Mouse (Mus musculus) layer of hippocampus, postnatal 25 days (tissue): ENCODE measurements around the gene Osbpl8. TPM values are rescaled to one million over a fixed set of nuclear protein-coding genes. Genes with fewer than 3 reads are reported as not detected.

Source experiments
- DNase-seq, 2 experiments: peaks; one replicate each; pipeline ENCODE4 v3.0.0; 2022; ENCODE audit warnings: mixed read lengths in 2 of 2, low spot score in 1 of 2; ENCODE audit errors: extremely low spot score in 1 of 2
- total RNA-seq, 2 experiments: library from RNA; stranded (reverse); gene quantifications; 2 replicates each; pipeline ENCODE4 v1.2.3; 2021

Gene Osbpl8
- total RNA-seq, 2 experiments from 2014 or later: 58.9 to 59.9 TPM

DNA sequence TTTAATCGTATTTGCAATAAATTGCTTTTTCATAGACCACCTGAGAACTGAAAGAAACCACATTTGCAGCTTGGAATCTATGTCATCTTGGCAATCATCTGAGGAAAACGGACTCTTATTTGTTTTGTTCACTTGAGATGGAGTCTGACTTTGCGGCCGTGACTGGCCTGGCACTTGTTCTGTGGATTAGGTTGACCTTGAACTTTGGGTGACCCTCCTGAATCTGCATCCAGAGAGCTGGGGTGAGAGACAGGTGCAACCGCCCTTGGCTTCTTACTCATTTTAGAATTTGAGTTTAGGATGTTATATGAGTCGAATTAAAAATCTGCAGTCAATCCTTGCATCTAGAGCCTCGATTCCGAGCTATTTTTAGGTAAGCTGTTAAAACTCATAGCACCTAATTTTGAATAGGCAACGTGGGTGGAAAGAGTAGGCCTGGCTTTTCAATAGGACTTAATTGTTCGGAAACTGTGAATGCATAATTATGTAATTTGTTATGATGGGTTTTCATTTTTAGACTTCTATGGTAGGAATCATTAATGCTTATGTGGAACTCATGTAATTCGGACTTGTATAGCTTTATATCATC is 20.1 kb upstream of the Osbpl8 start:
- DNase-seq: no peak

DNA sequence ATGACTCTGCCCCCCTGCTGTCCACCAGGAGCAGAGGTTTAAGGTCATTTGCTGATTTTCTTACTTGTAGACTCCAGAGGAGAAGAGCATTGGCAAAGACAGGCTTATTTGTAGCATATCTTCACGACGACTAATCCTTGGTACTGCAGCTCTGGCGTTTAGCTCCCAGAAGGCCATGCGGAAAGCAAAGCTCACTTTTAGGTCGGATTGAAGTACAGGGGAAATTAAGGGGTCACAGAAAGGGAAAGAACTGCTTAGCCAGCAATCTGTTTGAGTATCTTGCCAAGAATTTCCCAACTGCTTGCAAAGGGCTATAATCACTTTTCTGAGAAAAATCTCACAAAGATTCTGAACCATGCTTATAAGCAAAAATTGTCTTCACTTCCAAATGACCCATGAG is 14.8 kb upstream of the Osbpl8 start:
- no peak for DNase-seq

DNA sequence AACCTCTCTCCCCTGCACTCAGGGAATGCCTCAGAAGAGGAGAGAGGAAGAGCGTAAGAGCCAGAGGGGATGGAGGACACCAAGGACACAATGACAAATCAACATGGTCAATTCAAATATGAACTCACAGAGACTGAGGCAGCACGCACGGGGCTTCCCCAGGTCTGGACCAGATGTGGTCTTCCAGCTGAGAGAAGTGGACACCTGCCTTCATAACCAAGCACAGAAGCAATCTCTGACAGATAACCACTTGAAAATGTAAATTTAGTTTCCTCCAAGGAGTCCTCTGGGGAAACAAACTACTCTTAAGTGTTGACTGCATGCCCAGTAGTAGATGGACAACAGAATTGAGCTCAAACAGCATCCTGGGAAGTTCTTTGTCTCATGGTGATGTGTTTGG is 9.5 kb upstream of the Osbpl8 start:
- no peak for DNase-seq

DNA sequence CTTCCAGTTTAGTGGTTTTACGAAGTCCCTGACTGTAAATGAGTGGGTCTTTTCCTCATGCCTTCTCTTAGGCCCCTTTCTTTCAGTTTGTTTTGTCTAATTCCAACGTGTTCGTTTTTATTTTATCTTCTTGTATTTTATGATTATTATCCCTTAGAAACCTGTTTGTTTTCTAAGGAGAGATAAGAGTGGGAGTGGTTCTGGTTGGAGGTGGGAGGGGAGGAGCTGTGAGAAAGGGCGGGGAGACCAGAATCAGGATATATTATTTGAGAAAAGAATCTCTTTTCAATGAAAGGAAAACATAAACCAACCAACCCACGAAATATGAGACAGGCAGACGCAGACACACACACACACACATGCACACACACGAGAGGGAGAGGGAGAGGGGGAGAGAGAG is 9.0 kb upstream of the Osbpl8 start:
- DNase-seq: no peak

DNA sequence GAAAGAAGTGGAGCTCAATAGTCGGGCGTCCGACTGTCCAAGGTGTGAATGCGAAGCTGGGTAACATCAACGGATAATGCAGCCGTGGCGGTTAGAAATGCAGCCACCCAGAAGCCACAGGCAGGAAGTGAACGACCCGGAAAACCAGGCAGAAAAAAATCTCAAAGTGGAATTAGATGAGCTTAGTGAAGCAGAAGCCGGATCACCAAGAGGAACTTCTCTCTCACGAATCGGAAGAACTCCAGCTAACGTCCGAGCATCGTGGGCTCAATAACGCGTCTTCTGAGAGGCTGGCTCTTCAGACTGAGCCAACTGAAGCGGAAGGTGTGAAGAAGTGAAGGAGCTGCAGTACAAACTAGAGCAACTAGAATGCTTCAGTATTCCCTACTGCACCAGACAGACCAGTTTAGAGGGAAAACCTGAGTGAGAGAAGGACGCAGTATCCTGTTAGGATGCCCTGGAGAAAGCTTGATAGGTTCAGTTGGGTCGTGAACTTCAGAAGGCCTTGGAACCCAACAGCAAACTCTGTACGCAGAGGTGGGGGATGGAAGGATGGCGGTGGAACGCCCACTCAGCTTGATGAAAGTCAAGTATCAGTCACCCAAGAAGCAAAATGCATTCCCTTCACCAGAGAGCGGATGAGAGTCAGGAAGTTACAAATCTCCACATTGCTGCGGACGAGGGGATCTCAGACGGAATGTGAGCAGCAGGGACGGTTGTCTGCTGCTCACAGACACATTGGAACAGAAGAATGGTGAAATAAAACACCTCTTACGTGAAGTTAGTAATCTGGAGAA is 8.0 kb upstream of the Osbpl8 start:
- no peak for DNase-seq

DNA sequence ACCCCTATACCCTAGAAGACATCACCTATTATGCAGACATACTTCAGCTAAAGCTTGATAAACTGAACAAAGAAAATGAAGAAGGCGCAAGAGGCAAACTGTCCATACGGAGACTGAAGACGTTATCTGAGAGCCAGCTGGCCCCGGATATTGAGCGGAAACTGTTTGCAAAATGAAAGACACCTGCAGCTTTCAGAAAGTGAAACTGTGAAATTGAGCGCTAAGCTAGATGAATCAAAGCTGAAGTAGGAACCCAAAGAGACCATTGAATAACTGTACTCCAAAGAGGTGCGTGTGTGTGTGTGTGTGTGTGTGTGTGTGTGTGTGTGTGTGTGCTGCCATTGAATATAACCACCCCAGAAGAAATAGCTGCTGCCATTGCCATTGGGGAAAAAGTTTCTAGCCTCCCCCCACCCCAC is 7.3 kb upstream of the Osbpl8 start:
- no peak for DNase-seq

DNA sequence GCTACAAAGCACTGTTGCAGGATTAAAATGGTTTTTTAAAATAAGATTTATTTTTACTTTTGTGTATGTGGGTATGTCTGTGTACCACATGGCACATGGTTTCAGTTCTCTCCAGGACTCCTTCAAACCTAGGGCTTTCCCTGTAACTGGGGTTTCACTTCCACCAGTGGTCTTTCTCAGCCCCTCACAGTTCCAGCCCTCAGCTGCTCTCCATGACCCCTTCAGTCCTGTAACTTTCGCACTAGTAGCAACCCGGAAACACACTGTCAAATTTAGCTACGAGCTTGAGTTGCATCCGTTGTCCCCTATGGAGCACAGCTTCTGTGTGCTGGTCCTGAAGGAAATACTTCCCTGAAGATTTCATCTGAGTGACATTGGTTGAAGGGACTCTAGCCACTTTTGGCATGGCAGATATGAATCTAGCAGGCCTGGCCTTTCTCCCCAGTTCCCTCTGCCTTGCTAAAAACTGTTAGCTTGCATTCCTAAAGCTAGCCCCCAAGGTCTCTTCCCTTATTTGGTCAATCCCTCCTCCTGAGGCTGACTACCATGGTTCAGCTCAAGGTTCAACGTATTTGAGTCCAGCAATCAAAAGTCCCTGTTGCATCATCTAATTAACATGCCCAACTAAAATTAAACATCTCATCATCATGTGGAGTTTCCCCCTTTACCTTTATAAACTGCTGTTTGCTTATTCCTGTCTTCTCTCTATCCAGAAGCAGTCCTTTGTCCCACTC is 4.6 kb upstream of the Osbpl8 start:
- no peak for DNase-seq

DNA sequence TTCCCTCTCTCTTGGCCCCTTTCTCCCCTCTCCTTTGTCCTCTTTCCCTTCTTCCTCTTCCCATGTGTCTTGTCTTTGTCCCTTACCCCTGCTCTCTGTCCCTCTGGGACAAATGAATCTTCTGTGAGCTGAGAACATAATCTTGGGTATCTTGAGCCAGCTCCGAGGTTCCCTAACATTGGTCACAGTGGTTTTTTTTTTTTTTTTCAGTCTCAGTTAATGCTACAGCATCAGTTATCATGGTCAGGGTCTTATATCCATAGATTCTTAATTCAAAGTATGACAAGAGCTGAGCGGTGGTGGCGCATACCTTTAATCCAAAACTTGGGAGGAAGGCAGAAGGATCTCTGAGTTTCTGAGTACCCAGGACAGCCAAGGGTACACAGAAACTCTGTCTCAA is 4.0 kb upstream of the Osbpl8 start:
- DNase-seq: no peak

DNA sequence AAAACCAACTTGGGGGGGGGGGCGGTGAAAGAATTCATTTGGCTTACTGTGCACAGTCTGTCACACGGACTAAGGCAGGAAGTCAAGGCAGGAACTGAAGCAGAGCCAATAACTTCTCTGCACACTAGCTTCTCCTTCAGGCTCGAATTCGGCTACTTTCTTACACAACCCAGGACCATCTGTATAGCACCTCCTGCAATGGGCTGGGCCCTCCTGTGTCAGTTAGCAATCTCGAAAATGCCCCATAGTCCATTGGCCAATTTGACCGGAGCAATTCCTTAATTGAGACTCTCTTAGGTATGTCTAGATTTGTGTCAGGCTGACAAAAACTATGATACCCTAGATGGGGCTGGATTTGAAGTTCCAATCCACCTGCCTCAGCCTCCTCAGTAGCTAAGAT is 3.2 kb upstream of the Osbpl8 start:
- no peak for DNase-seq

DNA sequence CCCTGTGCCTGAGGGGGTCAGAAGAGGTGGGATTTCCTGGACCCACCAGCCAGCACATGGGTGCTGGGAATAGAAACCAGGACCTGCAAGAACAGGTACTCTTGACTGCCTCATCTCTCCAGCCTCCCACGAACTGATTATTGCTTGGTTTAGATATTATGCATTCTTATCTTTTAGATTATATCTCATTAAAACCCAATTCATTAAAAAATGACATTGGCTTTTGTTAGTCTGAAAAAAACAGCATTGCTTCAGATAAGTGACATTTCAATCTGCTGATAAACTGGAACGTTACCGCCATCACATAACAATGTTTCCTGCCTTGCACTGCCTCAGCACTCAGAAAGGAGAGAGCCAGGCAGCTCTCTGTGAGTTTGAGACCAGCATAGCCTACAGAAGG is 1.5 kb upstream of the Osbpl8 start:
- no peak for DNase-seq

DNA sequence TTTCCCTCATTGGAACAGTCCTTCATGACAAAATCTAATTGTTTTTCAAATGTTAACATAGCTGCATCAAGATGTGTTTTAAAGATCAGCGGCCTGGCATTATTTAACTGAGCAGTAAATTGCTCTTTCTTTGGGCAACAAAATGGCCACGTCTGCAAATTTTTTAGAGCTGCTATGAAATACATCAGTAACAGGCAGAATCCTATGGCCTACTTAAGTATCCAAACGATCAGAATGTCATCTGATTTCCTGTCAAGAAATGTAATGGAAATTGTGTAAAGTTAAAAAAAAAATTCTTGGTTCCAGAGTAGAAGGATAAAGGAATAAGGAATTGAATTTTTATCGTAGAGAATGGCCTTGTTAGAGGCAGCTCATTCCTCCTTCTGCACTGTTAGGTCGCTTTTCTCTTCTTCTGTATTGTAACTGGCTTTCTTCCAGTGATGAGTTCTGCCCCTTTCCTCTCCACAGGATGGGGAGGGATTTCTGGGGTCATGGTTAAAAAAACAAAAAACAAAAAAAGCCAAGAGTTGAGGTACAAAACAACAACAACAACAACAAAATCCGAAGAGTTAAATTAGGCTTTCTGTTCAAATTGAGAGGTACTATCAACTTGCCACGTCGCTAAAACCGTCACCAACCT is 831 bp upstream of the Osbpl8 start:
- DNase-seq: no peak

DNA sequence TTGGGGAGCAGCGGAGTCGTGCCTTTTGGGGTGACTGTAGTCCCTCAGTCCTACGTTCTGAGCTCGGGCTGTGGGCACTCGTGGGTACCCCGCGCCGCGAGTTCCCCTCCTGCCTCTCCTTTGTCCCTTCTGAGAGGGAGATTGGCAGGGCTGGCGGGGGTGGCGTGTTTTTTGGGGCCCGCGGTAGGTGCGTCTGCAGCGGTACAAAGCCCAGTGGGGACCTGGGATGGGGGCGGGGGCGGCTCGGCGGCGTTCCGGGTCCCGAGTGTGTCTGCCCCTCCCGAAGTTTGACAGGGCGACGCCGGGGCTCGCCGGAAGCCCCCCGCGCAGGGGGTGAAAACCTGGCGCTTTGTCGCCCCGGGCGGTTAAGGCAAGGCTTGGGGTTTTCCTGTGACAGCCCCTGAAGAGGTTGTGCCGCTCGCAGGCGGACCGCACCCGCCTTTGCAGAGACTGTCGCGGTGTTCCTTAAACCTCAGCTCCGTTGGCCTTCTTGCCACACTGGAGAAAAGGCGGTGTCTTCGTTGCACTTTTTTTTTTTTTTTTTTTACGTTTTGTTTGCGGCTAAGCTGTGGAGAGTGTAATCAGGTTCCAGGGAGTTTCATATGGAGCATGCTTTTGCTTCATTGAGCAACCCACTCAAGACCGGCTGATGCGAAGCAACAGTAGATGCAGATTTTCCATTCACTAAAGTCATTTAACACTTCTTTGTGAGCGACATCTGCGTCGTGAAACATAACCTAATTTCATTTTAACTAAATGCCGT is 848 bp downstream of the Osbpl8 start:
- peak in 1 of 2 experiments; percentile 28 for DNase-seq

DNA sequence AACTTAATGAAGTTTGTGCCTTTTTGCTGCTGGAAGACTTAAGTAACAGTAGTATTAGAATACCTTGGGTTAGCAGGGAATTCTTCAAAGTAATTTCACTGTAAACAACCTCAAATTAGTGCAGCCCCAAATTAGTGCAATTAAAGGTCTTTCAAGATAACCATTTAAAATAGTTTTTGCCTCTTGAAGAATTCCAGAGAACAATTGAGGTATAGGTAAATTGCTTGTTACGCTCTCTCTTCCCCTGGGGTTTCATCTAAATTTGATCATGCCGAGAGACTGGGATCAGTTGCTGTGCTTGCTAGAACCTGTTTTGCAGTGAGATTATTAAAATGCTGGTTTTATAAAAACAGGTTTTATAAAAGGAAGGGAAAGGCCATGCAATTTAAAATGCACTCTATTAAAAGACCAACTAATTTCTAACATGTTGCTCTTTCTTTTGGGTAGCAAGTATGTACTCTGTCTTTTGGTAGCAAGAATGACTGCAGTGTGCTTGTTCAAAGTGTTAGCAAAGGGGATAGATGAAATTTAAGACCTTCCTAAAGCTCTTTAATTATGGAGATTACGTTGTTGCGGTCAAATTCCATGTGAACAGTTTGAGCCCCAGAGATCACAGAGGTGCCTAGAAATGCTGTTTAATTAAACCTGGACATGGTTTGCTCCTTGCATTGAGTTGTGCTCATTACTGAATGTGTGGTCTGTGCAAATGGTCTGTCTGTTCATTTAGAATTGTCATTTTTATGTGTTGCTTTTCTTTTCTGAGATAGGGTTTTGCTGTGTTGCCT is 1.7 kb downstream of the Osbpl8 start:
- no peak for DNase-seq

DNA sequence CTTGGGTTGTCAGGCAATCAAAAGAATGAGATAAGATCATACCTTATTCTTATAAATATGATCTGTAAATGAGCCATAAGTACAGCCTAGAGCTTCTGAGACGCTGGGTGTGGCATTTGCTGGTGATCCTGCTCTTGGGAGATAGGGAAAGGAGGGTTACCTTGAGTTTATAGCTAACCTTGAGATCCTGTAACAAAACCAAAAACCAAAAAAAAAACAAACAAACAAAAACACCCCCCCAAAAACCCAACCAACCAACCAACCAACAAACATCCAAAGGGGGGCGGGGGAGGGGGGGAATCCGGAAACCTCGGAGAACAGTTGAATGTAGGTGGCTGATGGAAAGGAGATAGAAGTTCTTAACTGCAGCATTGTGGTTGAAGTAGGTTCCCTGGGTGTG is 2.9 kb downstream of the Osbpl8 start:
- no peak for DNase-seq

DNA sequence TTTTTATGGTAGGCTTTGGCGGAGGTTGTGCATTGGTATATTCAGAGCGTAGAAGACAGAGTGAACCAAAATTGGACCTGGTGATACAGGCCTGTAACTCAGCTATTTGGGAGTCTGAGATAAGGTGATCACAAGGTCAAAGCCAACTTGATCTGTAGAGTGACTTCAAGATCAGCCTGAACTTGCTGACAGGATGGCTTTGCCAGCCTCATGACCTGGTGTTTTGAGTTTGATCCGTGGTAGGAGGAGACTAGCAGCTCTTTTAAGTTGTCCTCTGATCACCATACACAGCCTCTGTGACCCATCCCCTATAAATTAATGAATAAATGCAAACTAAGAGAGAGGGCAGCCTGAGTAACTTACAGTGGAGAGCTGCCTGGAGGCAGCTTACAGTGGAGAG is 3.8 kb downstream of the Osbpl8 start:
- DNase-seq: no peak

DNA sequence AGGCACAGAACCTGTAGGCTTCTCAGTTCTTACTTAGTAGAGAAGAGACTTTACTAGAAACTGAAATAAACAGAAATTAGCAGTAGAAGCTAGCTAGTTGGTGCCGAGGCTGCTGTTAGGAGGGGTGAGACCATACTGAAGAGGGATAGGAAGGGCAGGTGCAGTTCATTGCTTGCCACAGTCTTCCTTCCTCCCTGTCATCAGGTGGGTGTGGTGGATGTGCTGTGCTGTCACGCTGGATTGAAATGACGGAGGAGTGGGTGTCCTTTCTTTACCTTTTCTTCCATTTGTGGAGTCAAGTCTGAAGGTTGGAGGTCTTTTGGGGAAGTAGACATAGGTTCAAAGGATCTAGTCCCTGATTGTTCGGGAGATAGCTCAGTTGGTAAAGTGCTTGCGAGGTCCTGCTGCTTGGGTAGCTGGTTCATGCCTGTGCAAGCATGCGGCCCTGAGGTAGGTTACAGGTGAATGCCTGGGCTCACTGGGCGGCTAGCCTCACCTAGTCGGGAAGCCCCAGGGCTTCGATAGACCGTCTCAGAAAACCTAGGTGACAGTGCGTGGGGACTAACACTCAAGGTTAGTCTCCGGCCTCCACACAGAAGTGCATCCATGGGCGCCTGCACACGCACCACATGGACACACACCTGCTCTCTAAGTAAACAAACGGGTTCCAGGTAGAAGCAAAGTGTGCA is 6.8 kb downstream of the Osbpl8 start:
- DNase-seq: no peak

DNA sequence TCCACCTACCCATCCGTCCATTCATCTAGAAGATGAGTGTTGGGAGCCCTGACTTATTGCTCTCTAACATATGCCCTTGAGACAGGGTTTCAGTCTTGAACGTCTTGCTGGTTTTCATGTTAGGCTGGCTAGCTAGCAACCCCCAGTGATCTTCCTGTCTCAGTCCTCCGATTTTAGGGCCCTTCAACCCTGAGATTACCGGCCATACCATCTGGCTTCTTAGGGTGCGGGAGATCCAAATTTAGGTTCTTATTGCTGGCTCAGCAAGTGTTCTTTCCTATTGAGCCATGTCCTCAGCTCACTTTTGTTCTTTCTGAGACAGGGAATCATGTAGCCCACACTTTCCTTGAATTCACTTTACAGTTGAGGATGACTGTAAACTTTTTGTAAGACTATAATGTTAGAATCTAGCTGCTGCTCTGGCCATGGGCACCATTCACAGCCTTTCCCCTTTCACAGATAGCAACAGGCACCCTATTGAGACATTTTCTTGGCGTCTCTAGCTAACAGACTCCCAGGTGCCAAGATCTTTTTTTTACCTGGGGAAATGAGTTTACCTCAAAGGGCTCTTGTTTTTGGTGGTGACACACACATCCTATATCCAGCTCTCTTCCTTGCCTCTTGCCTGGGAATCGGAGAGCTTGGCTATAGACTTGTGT is 9.2 kb downstream of the Osbpl8 start:
- DNase-seq: no peak

DNA sequence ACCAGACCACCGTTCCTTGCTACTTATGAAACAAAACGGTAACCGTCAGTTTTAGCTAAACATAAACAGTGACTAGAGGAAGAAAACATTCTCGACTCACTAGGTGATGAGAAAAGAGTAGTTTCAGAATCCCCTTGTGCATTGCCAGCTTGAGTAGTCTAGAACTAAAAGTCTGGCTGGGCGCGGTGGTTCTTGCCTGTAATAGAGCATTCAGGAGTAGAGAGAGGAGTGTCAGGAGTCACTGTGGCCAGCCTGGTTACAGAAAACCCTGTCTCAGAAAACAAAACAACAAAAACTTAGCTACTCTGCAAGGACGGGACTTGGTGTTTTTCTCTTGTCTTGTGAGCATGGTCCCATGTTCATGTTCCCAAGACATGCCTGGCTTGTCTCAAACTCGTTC is 12.8 kb downstream of the Osbpl8 start:
- no peak for DNase-seq

DNA sequence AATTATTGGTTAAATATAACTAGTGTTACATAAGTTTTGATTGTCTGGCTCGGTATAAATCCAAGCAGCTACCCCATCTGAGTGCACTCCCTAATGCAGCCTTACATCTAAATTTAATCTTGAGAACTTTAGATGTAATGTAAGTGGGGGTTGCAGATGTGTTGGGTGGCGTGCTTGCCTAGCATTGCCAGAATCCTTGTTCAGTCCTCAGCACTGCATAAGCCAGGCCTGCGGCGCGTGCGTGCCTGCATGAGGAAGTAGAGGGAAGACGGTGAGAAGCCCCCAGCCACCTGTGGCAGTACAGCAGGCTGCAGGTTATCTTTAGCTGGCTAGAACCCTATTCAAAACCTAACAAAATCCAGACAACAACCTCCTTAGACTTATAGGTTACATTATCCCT is 13.5 kb downstream of the Osbpl8 start:
- DNase-seq: no peak
